Mouse (Mus musculus) lung, adult 2 months (tissue): Measurements from ENCODE around the gene Lsm14a.
"Not testable (repeated sequence)": the region's sequence is repeated elsewhere in the genome, so short reads cannot be mapped to it uniquely, and the experiment has no call there.

Experiments
- CTCF ChIP-seq: fragments of 200-500 bp; IDR thresholded peaks from 2 replicates; pipeline ENCODE4 v1.5.1; 2011; ENCODE audit warnings: mild to moderate bottlenecking, low read length, control low read depth; ENCODE audit not compliant: insufficient read depth
- POLR2A ChIP-seq: fragments of 200-500 bp; IDR thresholded peaks from 2 replicates; pipeline ENCODE4 v1.6.1; 2011; ENCODE audit warnings: low read depth, mild to moderate bottlenecking, control low read depth, low read length, borderline replicate concordance; ENCODE audit errors: extremely low read depth

GRCm38 (mm10) chr7:34336545-34336944 is 56.6 kb downstream of the Lsm14a start:
- not testable (repeated sequence) for TF ChIP-seq CTCF, POLR2A
